Mouse (Mus musculus) 3T3-L1 (cell line): ENCODE data around the gene Atcay.
A peak's percentile ranks its signal among the peaks of the same experiment; 100 is the strongest.
"Not testable (repeated sequence)": the region's sequence is repeated elsewhere in the genome, so short reads cannot be mapped to it uniquely, and the experiment has no call there.

Experiments used
- DNase-seq: peaks from one replicate; pipeline ENCODE4 v3.0.0-alpha.2; 2015; ENCODE audit warnings: low read depth, low spot score

The Atcay gene

DNA sequence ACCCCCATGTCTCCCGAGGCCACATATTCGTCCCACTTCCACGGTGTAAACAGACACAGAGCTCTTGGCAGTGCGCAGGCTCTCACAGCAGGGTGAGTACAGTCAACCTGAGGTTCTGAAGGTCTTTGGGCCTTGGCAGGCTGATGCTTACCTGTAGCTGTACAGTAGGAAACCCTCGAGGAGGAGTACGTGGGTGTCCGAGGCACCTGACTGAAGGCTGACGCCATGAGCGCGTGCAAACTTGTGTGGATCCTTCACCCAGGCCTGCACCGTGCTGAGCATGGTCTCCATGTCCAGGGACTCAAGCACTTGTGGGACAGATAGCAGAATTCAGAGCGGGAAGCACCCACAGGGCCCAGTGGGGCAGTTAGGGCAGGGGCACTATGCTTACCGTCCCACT is 30.5 kb downstream of the Atcay start:
- DNase-seq, result no peak

- DNase-seq, result no peak
Observed at GRCm38 (mm10) chr10:81198990-81199389, 31.6 kb downstream of the Atcay start.

- peak; percentile 84 for DNase-seq
Observed at GRCm38 (mm10) chr10:81198230-81198629, 32.4 kb downstream of the Atcay start.

GRCm38 (mm10) chr10:81197305-81197704 is 33.3 kb downstream of the Atcay start:
- DNase-seq, result no peak

DNA sequence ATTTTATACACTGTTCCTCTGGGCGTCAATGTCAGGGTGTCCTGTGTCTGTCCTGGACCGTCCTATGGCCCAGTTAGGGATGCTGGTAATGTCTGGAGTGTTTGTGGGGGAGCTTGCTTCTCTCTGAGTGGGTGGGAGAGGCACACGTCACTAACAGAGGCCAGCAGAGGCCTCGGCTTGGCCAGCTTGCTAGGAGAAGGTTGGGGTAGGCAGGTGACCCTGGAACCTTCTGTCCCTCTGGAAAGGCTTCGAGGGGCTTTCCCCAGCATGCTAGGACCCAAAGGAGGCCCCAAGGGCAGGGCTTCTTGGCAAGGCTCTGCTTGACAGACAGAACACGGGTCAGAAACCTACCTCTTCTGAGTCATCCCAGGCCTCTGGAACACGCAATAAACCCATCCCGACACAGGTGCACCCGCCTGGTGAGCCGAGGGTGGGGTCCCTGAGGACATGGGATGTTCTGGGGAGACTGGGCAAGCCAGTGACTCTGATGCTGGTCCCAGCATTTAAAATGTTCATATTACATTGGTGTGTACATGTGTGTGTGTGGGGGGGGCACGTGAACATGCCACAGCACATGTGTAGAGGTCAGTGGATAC is 34.1 kb downstream of the Atcay start:
- no peak for DNase-seq

DNA sequence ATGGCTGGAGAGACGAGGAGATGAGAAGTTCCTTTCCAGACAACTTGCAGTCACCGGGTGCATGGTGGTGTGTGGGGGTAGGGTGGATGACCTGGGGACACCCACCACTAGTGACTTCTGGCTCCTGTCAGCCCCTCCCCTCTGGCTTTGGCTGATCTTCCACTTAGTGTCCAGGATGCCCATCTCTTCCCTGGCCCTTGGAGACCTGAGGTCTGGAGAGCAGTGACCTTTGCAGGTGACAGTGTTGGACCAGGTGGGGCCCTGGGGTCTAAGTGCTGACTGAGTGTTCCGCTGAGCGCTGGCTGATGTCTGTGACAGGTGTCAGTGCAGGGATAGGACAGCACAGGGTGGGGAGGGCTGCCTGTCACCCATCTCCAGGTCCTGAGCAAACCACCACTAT is 35.3 kb downstream of the Atcay start:
- no peak for DNase-seq

GRCm38 (mm10) chr10:81193991-81194774 is 36.5 kb downstream of the Atcay start:
- no peak for DNase-seq

- DNase-seq, result no peak
Observed at GRCm38 (mm10) chr10:81192968-81193501, 37.6 kb downstream of the Atcay start.

DNA sequence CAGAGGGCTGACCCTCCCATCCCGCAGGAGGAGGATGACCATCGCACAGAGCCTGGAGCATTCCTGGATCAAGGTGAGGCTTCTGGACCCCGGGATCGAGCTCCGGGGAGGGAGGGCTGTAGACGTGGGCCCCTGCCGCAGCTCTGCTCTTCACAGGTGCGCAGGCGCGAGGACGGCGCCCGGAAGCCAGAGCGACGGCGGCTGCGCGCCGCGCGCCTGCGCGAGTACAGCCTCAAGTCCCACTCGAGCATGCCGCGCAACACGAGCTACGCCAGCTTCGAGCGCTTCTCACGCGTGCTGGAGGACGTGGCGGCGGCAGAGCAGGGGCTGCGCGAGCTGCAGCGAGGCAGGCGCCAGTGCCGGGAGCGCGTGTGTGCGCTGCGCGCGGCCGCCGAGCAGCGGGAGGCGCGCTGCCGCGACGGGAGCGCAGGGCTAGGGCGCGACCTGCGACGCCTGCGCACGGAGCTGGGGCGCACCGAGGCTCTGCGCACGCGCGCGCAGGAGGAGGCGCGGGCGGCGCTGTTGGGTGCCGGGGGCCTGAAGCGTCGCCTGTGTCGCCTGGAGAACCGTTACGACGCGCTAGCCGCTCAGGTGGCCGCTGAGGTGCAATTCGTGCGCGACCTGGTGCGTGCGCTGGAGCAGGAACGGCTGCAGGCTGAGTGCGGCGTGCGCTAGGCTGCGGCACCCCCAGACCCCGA is 38.2 kb downstream of the Atcay start:
- no peak for DNase-seq

DNA sequence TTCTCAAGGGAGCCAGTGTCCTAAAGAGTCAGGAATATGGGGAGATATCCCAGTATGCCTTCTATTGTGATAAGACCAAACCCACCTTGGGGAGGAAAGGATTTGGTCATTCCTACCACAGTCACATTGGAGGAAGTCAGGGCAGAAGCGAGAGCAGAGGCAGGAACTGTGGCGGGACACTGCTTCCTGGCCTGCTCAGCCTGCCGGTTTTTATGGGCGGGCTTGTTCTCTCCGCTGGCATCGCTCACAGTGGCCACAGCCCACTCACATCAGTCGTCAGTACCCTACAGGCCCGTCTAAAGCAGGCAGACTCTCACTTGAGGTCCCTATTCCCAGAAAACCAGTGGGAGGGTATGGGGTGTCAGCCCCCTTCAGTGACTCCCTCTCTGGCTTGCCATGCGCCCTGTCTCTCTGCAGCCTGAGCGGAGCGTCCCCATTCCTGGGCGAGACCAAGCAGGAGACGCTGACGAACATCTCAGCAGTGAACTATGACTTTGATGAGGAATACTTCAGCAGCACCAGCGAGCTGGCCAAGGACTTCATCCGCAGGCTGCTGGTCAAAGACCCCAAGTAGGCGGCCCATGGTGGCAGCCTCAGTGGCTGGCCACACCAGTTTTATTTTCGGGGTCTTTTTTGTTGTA is 39.2 kb downstream of the Atcay start:
- DNase-seq, result no peak

DNA sequence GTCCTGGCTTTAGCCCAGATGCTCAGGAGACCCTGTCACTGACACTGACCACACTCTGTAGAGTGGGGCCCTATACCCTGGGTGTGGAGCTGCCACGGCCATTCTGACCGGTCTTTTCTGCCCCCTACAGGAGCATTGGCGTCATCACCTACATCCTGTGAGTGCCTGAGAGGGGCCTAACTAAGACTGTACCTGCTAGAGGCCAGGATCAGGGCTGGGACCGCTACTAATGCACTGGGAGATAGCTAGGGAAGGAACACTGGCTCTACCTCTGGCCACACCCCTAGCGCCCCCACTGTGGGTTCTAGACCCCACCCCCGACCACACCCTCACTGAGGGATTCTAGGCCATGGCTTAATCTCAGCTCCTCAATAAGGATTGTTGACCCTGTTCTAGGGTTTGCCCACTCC is 39.7 kb downstream of the Atcay start:
- DNase-seq, result no peak

DNA sequence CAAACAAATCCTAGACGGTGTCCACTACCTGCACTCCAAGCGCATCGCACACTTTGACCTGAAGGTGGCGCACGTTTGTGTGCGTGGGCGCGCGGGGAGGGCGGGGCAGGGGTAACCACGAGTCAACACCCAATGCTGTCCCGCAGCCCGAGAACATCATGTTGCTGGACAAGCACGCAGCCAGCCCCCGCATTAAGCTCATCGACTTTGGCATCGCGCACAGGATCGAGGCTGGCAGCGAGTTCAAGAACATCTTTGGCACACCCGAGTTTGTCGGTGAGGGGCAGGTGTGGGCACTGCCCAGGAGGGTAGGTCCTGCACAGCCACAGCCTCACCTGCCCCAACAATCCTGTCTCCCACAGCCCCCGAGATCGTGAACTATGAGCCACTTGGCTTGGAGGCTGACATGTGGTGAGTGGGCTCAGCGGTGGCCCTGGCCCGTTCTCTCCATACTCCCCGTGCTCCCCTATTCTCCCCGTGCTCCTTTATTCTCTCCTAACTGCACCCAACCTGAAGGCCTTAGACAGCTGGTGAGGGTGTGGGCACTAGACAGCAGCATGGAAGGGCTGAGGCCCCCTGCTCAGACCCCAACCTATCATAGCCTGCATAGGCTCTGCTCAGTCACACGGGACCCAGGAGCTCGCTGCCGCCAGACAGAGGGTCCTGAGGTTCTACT is 40.3 kb downstream of the Atcay start:
- no peak for DNase-seq

- DNase-seq, result no peak
Observed at GRCm38 (mm10) chr10:81189821-81190220, 40.8 kb downstream of the Atcay start.

DNA sequence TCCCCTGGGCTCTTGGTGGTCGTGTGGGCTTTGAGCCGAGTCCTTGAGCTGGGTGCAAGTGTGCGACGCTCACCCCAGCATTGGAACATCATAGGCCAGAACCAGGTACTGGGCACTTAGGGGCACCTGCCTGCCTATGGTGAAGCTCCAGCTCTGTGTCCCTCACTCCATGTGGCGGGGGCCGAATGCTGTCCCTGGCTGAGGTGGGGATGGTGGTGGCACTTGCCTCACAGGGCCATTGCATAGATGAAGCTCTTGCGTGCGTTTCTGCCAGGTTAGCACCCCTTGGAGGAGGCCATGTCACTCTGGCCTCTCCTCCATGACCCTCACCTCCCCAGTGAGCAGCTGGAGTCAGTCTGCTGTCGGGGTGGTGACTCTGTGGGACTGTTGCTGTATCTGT is 43.5 kb downstream of the Atcay start:
- no peak for DNase-seq

- peak; percentile 65 for DNase-seq
Observed at GRCm38 (mm10) chr10:81184765-81185164, 45.9 kb downstream of the Atcay start.

- DNase-seq, result no peak
Observed at GRCm38 (mm10) chr10:81183805-81184204, 46.8 kb downstream of the Atcay start, which contains the start of gene 4930442H23Rik. TSS of gene 4930442H23Rik (minus strand) at chr10:81183849.

- DNase-seq, result peak; percentile 100
Observed at GRCm38 (mm10) chr10:81182336-81183333, 48.0 kb downstream of the Atcay start, which contains the start of gene Dapk3. TSS of gene Dapk3 (plus strand) at chr10:81183005.

DNA sequence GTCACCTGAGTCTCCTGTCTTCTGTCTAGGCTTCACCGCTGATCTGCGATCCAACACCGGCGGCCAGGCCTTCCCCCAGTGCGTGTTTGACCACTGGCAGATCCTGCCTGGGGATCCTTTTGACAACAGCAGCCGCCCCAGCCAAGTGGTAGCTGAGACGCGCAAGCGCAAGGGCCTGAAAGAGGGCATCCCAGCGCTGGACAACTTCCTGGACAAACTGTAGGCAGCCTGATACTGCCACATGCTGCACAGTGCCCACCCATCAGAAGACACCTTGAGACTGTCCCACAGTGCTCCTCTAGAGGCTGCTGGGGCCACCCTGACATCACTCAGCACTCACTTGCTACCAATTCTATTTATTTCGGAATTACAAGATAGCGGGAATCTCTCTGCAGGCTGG is 48.8 kb downstream of the Atcay start:
- not testable (repeated sequence) for DNase-seq

DNA sequence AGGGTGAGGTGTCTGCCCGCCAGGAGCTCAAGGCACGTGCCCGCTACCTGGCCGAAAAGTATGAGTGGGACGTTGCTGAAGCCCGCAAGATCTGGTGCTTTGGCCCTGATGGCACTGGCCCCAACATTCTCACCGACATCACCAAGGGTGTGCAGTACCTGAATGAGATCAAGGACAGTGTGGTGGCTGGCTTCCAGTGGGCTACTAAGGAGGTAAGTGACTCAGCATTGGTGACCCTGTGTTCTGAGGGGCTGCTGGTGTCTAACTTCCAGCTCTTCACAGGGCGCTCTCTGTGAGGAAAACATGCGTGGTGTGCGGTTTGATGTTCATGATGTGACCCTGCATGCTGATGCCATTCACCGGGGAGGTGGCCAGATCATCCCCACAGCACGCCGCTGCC is 49.7 kb downstream of the Atcay start:
- DNase-seq, result no peak
